Mouse (Mus musculus) MEL (cell line): ENCODE data around the gene Dhrs3. TPM values are rescaled to one million over a fixed set of nuclear protein-coding genes. Genes with fewer than 3 reads are reported as not detected.

ENCODE experiments used
- DNase-seq: peaks from one replicate; pipeline ENCODE4 v3.0.0; 2011; ENCODE audit warnings: low read depth, low spot score
- H3K27ac ChIP-seq: 2 replicates; pipeline ENCODE4 v1.5.1; 2012; ENCODE audit warnings: low read depth, mild to moderate bottlenecking, control low read depth, low read length, moderate library complexity; ENCODE audit not compliant: control insufficient read depth
- H3K27me3 ChIP-seq, 2 experiments: fragments of 150-350 bp in 1 of 2; sonication (generic) in 1 of 2; 2 replicates each; pipeline ENCODE4 v1.6.1; 2012; ENCODE audit warnings: low read length in 2 of 2, mild to moderate bottlenecking in 2 of 2, improper control_type of control experiment in 1 of 2, moderate library complexity in 1 of 2; ENCODE audit not compliant: insufficient read depth in 2 of 2, control insufficient read depth in 1 of 2
- H3K36me3 ChIP-seq, 2 experiments: 2 replicates each; pipeline ENCODE4 v1.6.1; 2012 to 2014; ENCODE audit warnings: low read length in 2 of 2, improper control_type of control experiment in 1 of 2, inconsistent platforms in 1 of 2, mild to moderate bottlenecking in 1 of 2; ENCODE audit not compliant: insufficient read depth in 2 of 2, control insufficient read depth in 1 of 2
- H3K4me1 ChIP-seq, 2 experiments: fragments of 150-350 bp in 1 of 2; sonication (generic) in 1 of 2; 2 replicates each; pipeline ENCODE4 v1.6.1; 2012; ENCODE audit warnings: low read length in 2 of 2, improper control_type of control experiment in 1 of 2, mild to moderate bottlenecking in 1 of 2; ENCODE audit not compliant: insufficient read depth in 2 of 2, control insufficient read depth in 1 of 2
- H3K4me3 ChIP-seq, 2 experiments: fragments of 150-350 bp in 1 of 2; sonication (generic) in 1 of 2; 2 replicates each; pipeline ENCODE4 v1.5.1; 2012; ENCODE audit warnings: low read depth in 2 of 2, low read length in 2 of 2, mild to moderate bottlenecking in 2 of 2, moderate library complexity in 2 of 2, control low read depth in 1 of 2, improper control_type of control experiment in 1 of 2; ENCODE audit not compliant: control insufficient read depth in 1 of 2, insufficient read depth in 1 of 2
- H3K79me2 ChIP-seq: 2 replicates; pipeline ENCODE4 v1.6.1; 2012; ENCODE audit warnings: mild to moderate bottlenecking, low read length, moderate library complexity; ENCODE audit not compliant: control insufficient read depth, poor library complexity, insufficient read depth
- H3K9ac ChIP-seq: 2 replicates; pipeline ENCODE4 v1.6.1; 2012; ENCODE audit warnings: low read depth, mild to moderate bottlenecking, control low read depth, low read length, moderate library complexity; ENCODE audit not compliant: control insufficient read depth, poor library complexity, severe bottlenecking
- H3K9me3 ChIP-seq: fragments of 150-350 bp; sonication (generic); replicated peaks from 2 replicates; pipeline ENCODE4 v1.6.1; 2012; ENCODE audit warnings: mild to moderate bottlenecking, low read length, improper control_type of control experiment, moderate library complexity; ENCODE audit not compliant: insufficient read depth
- BHLHE40 ChIP-seq: IDR thresholded peaks from 2 replicates; pipeline ENCODE4 v1.6.1; 2012; ENCODE audit warnings: low read depth, mild to moderate bottlenecking, inconsistent platforms, low read length, improper control_type of control experiment, borderline replicate concordance
- CHD1 ChIP-seq: IDR thresholded peaks from 2 replicates; pipeline ENCODE4 v1.6.1; 2012; ENCODE audit warnings: low read depth, mild to moderate bottlenecking, inconsistent platforms, low read length, improper control_type of control experiment
- CHD2 ChIP-seq: IDR thresholded peaks from 2 replicates; pipeline ENCODE4 v1.6.1; 2011; ENCODE audit warnings: low read length, improper control_type of control experiment
- E2F4 ChIP-seq: IDR thresholded peaks from 2 replicates; pipeline ENCODE4 v1.6.1; 2011; ENCODE audit warnings: low read depth, low read length, improper control_type of control experiment, borderline replicate concordance
- EP300 ChIP-seq, 2 experiments: IDR thresholded peaks; 2 replicates each; pipeline ENCODE4 v1.6.1; 2011; ENCODE audit warnings: improper control_type of control experiment in 2 of 2, low read length in 2 of 2, low read depth in 1 of 2, mild to moderate bottlenecking in 1 of 2
- KAT2A ChIP-seq: conservative IDR thresholded peaks from 2 replicates; pipeline ENCODE4 v1.6.1; 2012; ENCODE audit warnings: low read depth, low read length, improper control_type of control experiment, inconsistent platforms
- MAFK ChIP-seq: IDR thresholded peaks from 2 replicates; pipeline ENCODE4 v1.6.1; 2011; ENCODE audit warnings: low read depth, mild to moderate bottlenecking, low read length, improper control_type of control experiment, borderline replicate concordance
- MEF2A ChIP-seq: IDR thresholded peaks from 2 replicates; pipeline ENCODE4 v1.6.1; 2014; ENCODE audit warnings: low read depth, mild to moderate bottlenecking, inconsistent platforms, low read length, improper control_type of control experiment; ENCODE audit not compliant: poor library complexity, insufficient replicate concordance, severe bottlenecking; ENCODE audit errors: extremely low read depth
- MYB ChIP-seq: IDR thresholded peaks from 2 replicates; pipeline ENCODE4 v1.6.1; 2011; ENCODE audit warnings: mild to moderate bottlenecking, low read depth, low read length, improper control_type of control experiment
- NELFE ChIP-seq: IDR thresholded peaks from 2 replicates; pipeline ENCODE4 v1.6.1; 2011; ENCODE audit warnings: low read depth, low read length, improper control_type of control experiment
- NRF1 ChIP-seq: IDR thresholded peaks from 2 replicates; pipeline ENCODE4 v1.6.1; 2014; ENCODE audit warnings: low read depth, mild to moderate bottlenecking, inconsistent platforms, low read length, improper control_type of control experiment, moderate library complexity; ENCODE audit not compliant: poor library complexity, insufficient read depth, severe bottlenecking
- POLR2AphosphoS2 ChIP-seq: IDR thresholded peaks from 2 replicates; pipeline ENCODE4 v1.6.1; 2011; ENCODE audit warnings: low read length, improper control_type of control experiment
- POLR2AphosphoS5 ChIP-seq: IDR thresholded peaks from 2 replicates; pipeline ENCODE4 v1.6.1; 2012; ENCODE audit warnings: low read depth, borderline replicate concordance, mild to moderate bottlenecking, inconsistent platforms, low read length, moderate library complexity, mixed read lengths
- RCOR1 ChIP-seq: IDR thresholded peaks from 2 replicates; pipeline ENCODE4 v1.6.1; 2012; ENCODE audit warnings: low read depth, mild to moderate bottlenecking, inconsistent platforms, low read length, improper control_type of control experiment
- SMC3 ChIP-seq: IDR thresholded peaks from 2 replicates; pipeline ENCODE4 v1.6.1; 2011; ENCODE audit warnings: low read depth, low read length, improper control_type of control experiment
- TBP ChIP-seq: IDR thresholded peaks from 2 replicates; pipeline ENCODE4 v1.8.0; 2011; ENCODE audit warnings: low read depth, low read length, improper control_type of control experiment
- USF1 ChIP-seq: IDR thresholded peaks from 2 replicates; pipeline ENCODE4 v1.6.1; 2014; ENCODE audit warnings: low read depth, mild to moderate bottlenecking, inconsistent platforms, low read length, improper control_type of control experiment, moderate library complexity
- USF2 ChIP-seq, 2 experiments: IDR thresholded peaks; 2 replicates each; pipeline ENCODE4 v1.6.1; 2011 to 2012; ENCODE audit warnings: improper control_type of control experiment in 2 of 2, low read length in 2 of 2, borderline replicate concordance in 1 of 2, inconsistent platforms in 1 of 2, low read depth in 1 of 2, mild to moderate bottlenecking in 1 of 2; ENCODE audit not compliant: insufficient read depth in 1 of 2
- ZC3H11A ChIP-seq: IDR thresholded peaks from 2 replicates; pipeline ENCODE4 v1.6.1; 2012; ENCODE audit warnings: low read depth, mild to moderate bottlenecking, inconsistent platforms, low read length, improper control_type of control experiment
- ZKSCAN1 ChIP-seq: IDR thresholded peaks from 2 replicates; pipeline ENCODE4 v1.6.1; 2012; ENCODE audit warnings: low read depth, mild to moderate bottlenecking, inconsistent platforms, low read length, improper control_type of control experiment, moderate library complexity
- ZMIZ1 ChIP-seq: IDR thresholded peaks from 2 replicates; pipeline ENCODE4 v1.6.1; 2012; ENCODE audit warnings: low read depth, mild to moderate bottlenecking, inconsistent platforms, low read length, improper control_type of control experiment, moderate library complexity
- ZNF384 ChIP-seq: IDR thresholded peaks from 2 replicates; pipeline ENCODE4 v1.6.1; 2012; ENCODE audit warnings: low read depth, mild to moderate bottlenecking, inconsistent platforms, low read length, improper control_type of control experiment
- polyA plus RNA-seq, 2 experiments: library from polyadenylated mRNA; stranded (reverse) in 1 of 2; unstranded in 1 of 2; fragments of >175 nt in 1 of 2; fragments of >200 nt in 1 of 2; gene quantifications; 2 replicates each; pipeline versions ENCODE4 v1.2.1 to v1.2.4; 2012; ENCODE audit warnings: low replicate concordance in 2 of 2, low read depth in 1 of 2; ENCODE audit not compliant: insufficient read length in 2 of 2, insufficient read depth in 1 of 2, missing spikeins in 1 of 2
- total RNA-seq: library from RNA; depleted of rRNA; stranded (reverse); fragments of 300-350 nt; gene quantifications from 2 replicates; pipeline ENCODE4 v1.2.3, GENCODE M21; 2012

The Dhrs3 gene
- total and polyA plus RNA-seq, 3 experiments: 0.89 to 2.2 TPM; not detected in 1

DNA sequence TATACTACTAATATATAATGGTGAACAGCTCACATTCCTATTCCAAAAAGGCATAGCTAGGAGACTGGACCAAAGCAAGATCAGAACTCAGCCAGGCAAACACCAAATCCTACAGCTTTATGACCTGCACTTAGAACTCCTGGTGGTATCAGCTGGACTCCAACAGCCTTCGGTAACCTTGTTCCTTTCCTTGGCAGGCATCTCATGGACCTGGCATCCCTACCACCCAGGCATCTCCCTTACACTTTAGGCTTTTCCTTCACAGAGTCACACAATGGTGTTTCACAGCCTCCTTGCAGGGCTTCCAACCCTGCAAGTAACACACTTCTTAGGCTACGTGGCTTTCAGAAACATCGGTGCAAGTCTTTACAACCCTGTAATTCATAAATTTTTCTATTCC is 75.7 kb downstream of the Dhrs3 start:
- TF ChIP-seq EP300 (IDR thresholded peaks at IDR 0.05; ENCODE audit: low read depth in 1 of 2, low read length in 2 of 2): no peak
- no peak for TF ChIP-seq MYB
- no peak for TF ChIP-seq ZC3H11A
- TF ChIP-seq MAFK: no peak
- TF ChIP-seq NRF1: no peak
- TF ChIP-seq USF1: no peak
- no peak for TF ChIP-seq USF2 (IDR thresholded peaks at IDR 0.05; ENCODE audit: borderline replicate concordance in 1 of 2, insufficient read depth in 1 of 2, low read depth in 1 of 2, low read length in 2 of 2)
- no peak for TF ChIP-seq BHLHE40
- TF ChIP-seq POLR2AphosphoS2: no peak
- TF ChIP-seq, all 39 proteins: peak for 0
- no peak for DNase-seq
- Histone ChIP-seq H3K4me1 (no peaks in the 10 kb centered on the region), H3K9ac (no peak overlapping the region), H3K27ac (no peak overlapping the region), H3K9me3 (no peaks in the 10 kb centered on the region), H3K79me2 (no peaks in the 10 kb centered on the region), H3K4me3 (no peak overlapping the region), H3K27me3 (no peaks in the 10 kb centered on the region), H3K36me3 (no peaks in the 10 kb centered on the region)

DNA sequence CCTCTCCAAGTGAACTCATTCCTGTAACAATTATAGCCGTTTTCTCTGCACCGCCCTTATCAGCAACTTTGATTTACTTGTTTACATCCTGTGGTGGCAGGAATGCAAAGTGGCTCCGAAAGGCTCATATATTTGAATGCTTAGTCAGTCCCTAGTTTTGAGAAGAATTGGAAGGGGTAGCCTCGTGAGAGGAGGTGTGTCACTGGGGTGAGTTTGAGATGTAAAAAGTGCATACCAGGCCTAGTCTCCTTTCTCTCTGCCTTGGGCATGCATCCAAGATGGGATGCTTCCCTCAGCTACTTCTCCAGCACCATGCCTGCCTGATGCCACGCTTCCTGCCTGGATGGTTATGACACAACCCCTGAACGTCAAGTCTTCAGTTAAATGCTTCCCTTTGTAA is 76.4 kb downstream of the Dhrs3 start:
- Histone ChIP-seq H3K9ac (no peak overlapping the region), H3K27me3 (no peaks in the 10 kb centered on the region), H3K79me2 (no peaks in the 10 kb centered on the region), H3K9me3 (no peaks in the 10 kb centered on the region), H3K4me3 (no peak overlapping the region), H3K27ac (no peak overlapping the region), H3K36me3 (no peaks in the 10 kb centered on the region), H3K4me1 (no peaks in the 10 kb centered on the region)
- DNase-seq: no peak
- TF ChIP-seq RCOR1: no peak
- no peak for TF ChIP-seq MYB
- TF ChIP-seq POLR2AphosphoS5: no peak
- no peak for TF ChIP-seq BHLHE40
- TF ChIP-seq EP300 (IDR thresholded peaks at IDR 0.05; ENCODE audit: low read depth in 1 of 2, low read length in 2 of 2): no peak
- no peak for TF ChIP-seq SMC3
- TF ChIP-seq MEF2A: no peak
- no peak for TF ChIP-seq ZC3H11A
- no peak for TF ChIP-seq E2F4
- no peak for TF ChIP-seq CHD2
- TF ChIP-seq ZMIZ1: no peak
- no peak for TF ChIP-seq MAFK
- TF ChIP-seq TBP: no peak
- TF ChIP-seq ZNF384: no peak
- TF ChIP-seq USF1: no peak
- no peak for TF ChIP-seq KAT2A
- TF ChIP-seq NELFE: no peak
- TF ChIP-seq ZKSCAN1: no peak
- TF ChIP-seq CHD1: no peak
- no peak for TF ChIP-seq NRF1
